Mouse (Mus musculus): ENCODE measurements around the gene Ddb2. TPM values are rescaled to one million over a fixed set of nuclear protein-coding genes. Genes with fewer than 3 reads are reported as not detected.

Ddb2 gene
- polyA plus RNA-seq, 2 experiments from 2014 or later: 52.5 to 55.7 TPM

DNA sequence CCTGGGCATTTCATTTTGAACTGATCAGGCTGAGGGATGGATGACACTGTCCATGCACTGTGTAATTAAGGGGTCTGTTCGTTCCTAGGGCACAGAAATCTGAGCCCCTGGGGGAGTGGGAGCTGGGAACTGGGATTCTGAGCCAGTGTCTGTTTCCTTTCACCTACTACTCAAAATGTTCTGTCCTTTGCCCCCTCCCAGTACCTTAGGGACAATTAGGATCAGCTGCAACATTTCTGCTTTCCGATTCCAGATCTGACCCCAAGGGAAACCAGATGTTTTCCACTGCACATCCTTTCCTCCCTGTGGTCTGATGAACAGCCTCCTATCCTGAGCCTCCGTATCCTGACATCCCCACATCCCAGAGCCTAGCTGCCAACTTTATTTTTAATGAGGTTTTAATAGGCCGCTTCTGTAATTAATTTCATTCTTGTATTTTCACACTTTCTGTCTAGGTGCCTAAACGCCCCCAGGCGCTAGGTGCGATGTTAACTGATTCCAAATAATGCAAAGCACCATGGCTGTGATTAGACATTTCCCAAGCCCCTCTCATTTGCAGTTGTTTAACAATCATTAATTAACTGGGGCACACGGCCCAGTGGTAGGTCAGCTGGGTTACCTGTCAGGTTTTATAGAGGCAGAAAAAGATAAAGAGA, 18.1 kb upstream of the Ddb2 start:
- no peak for ATAC-seq

DNA sequence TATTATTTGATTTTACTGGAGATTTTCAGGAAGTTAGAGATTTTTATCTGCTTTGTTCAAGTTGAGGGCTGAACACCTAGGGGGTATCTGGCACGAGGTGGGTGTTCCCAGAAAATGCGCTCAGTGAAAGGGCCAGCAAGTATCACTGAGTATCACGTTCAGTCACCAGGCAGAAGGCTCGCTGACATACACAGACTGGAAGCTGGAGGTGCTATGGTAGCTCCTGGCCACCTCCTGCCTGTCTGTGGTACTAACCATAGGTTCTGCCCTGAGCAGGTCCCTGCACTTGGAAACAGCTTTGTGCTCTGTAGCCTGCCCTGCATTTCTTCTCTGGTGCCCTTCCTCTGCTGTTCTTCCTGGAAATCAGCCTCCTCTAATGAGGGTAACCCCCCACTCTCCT, 15.7 kb upstream of the Ddb2 start:
- no peak for ATAC-seq

DNA sequence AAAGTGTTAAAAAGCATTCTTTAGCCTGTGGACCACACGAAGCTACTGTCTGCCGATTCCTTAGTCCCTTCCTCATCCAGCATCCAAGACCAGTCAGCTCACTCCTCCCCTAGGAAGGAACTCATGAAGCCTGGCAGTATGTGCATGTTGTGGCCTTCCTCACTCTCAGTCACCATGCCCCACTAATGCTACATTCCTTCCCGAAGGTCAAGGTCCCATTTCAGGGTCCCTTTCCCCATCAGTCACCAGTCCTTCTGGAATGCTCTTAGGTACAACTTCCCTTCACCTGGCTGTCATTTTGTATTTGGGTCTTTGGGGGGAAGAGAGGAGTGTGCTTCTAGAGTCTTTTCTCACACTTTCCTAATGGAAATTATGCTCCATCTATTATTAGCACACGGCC, 15.2 kb upstream of the Ddb2 start:
- ATAC-seq: no peak

DNA sequence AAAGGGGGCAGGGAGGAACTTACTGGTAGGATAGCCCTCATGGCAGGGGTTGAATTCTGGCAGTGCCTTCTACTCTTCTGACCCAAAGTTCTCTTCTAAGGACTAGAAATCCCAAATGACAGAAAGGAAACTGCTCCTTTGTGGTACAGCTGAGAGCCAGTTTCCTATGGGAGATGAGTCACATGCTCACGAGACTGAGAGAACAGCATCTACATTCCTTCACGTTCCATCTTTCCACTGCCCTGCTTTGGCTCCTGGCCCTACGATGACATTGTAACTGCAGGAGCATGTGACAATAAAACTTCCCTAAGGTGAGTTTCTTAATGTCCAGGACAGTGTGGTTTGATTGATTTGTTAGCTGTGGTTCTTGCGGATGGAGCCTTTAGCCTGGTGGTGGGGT, 11.6 kb upstream of the Ddb2 start:
- no peak for ATAC-seq

DNA sequence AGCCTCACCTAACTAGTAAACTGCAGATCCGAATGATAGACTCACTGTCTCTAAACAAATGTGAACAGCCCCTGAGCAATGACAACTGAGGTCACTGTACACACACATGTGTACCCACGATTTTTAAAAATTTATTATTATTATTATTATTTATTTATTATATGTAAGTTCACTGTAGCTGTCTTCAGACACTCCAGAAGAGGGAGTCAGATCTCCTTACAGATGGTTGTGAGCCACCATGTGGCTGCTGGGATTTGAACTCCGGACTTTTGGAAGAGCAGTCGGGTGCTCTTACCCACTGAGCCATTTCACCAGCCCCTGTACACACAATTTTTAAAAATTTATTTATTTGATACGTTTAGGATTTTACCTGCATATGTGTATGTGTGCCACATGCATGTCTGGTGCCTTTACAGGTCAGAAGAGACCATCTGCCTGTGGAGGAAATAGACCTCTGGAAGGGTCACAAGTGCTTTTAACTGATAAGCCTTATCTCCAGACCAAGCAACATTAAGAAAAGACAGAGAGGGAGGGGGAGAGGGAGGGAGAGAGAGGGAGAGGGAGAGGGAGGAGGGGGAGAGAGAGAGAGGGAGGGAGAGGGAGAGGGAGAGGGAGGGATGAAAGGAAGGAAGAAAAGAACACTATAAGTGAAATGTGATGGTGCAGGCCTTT, 7.9 kb upstream of the Ddb2 start:
- ATAC-seq: no peak

DNA sequence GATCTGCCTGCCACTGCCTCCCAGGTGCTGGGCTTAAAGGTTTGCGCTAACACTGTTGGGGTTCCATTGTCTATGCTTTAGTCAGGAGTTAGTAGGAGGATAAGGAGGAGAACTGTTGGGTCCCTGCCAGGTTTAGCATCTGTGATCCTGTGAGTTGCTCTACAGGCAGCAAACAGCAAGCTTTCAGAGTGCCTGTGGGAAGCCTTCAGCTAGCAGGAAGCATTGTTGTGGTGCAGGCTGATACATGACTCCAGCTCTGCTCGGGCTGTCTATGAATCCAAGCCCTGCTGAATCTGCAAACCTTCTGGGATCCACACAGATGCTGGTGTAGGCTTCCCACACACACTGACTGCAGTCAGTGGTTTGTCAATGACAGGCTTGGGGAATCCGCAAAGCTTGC, 6.6 kb upstream of the Ddb2 start:
- ATAC-seq: no peak

DNA sequence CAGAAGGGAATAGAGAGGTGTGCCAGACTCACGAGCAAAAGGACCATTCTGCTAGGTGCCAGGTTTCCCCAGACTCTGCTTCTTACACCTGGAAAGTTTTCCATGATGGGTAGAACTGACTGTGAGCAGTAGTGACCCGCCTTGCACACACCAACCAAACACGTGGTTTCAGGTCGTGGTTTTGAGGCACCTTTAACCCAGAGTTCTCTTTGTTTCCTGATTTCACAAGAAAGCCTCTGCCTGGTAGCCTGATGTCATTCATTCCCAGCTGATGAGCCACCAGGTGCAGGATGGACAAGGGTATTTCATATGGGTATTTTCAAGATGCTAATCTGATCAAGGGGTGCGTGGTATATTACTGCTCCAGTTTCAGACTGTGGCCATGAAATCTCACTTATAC, 5.8 kb upstream of the Ddb2 start:
- ATAC-seq: peak; percentile 61

DNA sequence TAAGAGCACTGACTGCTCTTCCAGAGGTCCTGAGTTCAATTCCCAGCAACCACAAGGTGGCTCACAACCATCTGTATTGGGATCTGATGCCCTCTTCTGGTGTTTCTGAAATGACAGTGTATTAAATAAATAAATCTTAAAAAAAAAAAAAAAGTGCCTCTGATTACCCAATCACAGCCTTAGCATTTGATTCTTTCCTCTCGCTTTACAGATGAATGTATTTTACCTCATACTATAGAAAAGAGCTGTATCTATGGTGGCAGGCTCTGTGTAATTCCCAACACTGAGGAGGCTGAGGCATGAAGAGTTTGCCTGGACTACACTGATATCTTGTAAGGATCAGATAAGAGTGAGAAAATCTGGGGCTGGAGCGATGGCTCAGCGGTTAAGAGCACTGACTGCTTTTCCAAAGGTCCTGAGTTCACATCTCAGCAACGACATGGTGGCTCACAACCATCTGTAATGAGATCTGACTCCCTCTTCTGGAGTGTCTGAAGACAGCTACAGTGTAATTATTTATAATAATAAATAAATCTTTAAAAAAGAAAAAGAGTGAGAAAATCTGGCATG, 814 bp upstream of the Ddb2 start:
- ATAC-seq: peak; percentile 6

DNA sequence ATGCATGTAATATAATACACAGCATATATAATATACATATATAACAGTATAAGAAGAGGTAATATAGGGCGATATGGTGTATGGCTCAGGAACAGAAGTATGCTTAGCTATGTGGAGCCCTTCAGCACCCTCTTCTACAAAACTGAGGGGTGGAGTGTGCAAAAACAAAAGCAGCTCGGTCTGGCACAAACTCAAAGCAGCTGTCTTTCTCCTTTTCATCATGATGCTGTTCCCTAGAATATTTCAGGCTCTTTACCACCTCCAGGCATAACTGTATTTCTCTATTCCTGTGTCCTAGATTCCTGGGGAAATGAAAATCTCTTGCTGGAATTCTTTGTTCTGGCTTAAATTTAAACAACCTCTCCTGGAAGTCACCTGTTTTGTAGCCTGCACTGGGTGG, 7.0 kb downstream of the Ddb2 start:
- no peak for ATAC-seq

DNA sequence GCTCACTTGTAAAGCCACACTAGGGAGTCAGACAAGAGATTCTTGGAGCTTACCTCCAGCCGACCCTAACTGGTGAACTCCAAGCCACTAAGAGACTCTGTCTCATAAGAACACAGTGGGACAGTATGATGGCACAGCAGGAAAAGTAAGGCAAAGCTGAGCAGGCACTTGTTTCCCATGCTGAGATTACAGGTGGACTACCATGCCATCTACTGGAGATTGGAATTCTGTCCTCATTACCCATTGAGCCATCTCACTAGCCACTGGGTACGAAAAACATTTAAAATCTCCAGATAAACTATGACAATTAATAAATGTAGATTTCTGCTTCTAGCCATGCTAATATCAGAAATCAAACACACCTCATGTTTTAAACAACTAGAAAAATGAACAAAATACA, 13.2 kb downstream of the Ddb2 start:
- no peak for ATAC-seq

DNA sequence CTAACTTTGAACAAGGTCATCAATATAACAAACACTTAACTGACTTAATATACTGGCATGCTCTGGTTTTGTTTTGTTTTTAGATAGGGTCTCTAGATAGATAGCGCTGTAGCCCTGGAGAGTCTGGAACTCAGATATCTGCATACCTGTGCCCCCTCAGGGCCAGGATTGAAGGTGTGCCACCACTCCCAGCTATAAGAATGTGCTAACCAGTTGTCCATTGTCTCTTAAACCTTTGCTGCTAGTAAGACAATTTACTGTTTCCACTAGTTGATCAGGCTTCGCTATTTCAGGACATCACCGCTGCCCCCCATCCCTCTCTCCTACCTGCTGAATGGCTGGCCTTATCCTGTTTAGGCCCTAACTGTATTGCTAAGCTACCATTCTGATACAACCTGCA, 16.3 kb downstream of the Ddb2 start:
- ATAC-seq: no peak

DNA sequence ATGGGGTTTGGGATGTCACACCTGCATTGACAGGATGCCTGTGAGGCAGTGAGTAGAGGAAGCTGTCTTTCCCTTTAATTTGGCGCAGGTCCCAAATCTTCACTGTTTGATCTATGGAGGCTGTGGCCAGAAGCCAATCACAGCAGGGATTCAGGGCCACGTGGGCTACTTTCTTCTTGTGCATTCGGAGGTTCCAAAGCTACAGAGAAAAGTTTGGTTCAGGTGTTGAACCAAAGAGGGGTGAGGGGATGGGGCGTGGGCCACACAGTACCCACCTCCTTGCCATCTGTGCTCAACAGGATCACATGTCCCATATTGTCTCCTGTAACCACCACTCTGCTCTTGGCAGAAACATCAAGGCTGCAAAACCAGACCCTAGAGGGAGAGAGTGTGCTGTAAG, 19.8 kb downstream of the Ddb2 start:
- no peak for ATAC-seq

DNA sequence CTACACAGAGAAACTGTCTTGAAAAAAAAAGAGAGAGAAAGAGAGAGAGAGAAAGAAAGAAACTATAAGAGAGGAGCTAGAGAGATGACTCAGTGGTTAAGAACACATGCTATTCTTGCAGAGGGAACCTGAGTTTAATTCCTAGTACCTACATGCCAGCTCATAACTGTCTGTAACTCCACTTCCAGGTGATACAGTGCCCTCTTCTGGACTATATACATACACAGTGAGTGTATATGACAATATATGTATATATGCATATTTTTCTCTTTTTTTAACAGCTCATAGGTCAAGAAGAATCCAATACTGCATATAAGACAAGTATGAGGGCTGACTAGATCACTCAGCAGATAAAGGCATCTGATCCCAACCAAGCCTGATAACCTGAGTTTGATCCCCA, 23.5 kb downstream of the Ddb2 start:
- no peak for ATAC-seq

DNA sequence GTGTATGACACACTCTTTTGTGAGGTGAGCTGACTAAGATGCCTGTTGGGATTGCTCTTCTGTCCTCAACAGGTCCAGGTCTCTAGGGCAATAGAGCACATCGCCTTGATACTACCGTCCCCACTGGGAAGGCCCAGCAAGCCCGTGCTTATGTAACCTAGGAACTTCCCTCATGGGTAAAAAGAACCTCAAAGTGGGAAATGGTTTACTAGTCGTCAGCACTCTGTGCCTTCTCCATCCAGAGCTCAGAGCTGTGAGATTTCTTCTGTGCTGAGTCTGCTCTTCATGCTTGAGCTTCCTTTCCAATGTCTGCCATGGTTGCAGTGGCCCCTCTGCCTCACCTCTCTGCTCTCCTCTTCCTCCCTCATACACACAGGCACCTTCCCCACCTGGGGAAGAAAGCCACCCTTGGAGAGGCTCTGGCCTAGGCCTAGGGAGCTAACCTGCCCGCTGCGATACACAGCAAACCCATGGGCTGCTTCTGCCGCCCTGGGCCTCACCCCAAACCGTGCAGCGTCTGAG, 30.5 kb downstream of the Ddb2 start:
- ATAC-seq: no peak

DNA sequence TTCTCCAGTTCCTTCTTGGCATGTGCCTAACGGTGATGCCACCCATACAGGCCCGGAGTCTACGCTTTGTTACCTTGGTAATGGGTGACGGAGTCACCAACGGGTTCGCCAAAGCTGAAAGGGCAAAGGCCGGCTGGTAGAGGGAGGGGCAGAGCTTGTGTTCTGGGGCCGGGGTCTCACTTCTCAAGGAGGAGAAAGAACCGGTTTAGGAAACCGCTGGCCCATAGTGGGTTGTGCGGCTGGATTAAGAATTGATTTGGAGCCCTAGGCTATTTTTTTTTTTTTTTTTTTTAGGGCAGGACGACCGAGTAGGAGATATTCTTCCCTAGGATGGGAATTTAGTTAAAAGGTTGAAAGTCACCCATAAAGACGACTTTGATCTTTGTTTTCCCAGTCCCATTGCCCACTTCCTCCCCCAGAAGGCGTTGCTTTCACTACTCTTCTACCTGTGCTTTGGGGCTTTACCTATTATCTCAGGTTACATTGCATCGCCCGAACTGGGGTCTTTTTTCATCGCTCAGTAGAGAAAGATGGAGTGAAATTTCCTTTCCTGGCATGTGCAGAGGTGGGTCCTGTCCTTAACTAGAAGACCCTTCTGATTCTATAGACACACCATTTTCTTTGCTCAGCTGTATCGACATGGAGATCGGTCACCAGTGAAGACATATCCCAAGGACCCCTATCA, 33.7 kb downstream of the Ddb2 start:
- peak; percentile 41 for ATAC-seq

DNA sequence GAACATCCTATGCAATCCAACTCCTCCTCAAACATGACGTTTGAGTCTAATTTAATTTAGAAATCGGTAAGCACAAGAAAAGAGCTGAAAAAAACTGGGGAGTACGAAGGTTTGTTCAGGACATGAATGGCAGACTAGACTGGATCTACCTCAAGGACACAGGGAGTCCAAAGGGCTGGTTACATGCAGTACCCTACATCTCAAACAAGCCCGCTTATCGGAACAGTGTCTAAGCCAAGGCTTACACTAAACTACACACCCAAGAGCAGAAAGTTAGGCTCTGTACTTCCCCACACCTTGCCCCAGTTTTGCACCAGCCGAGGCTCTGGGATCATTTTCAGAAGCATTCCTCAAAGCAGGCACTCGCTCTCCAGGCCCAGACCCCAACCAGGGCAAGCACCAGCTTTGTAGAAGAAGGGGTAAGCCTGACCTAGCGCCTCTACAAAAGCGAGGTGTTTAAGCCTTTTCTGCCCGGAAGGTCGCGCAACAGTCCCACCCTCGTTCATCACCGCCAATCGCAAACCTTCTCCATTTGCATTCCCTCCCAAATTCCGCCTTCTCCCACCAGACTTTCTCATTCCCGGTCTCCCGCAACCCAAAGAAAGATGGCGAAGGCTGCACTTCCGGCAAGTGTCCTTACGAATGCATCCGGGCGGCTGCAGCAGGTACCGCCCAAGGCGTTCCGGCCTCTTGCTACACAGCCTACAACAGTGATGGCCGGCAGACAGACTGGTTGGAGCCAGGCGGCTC, 34.4 kb downstream of the Ddb2 start, which contains the start of the genes Nr1h3 and Acp2:
Gene Nr1h3, minus strand, starts transcription at position 613 of the 750 bp plus-strand sequence.
Gene Acp2, plus strand, starts transcription at position 664 of the 750 bp plus-strand sequence.
- peak; percentile 85 for ATAC-seq

DNA sequence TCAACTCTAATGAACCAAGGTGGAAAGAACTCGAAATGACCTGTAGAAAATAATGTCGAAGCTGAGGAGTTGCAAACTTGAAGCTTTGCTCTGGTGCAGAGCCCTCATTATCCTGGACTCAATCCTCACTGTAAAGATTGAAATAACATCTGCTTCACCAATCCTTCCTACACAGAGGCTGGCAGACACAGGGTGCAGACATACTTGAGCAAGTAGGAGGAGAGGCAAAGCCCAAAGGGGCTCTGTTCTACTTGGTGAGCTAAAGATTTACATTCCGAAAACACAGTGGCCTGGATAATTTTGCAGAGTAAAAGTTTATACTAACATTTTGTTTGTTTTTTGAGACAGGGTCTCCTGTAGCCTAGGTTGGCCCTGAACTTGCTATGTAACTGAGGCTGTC, 37.9 kb downstream of the Ddb2 start:
- no peak for ATAC-seq

DNA sequence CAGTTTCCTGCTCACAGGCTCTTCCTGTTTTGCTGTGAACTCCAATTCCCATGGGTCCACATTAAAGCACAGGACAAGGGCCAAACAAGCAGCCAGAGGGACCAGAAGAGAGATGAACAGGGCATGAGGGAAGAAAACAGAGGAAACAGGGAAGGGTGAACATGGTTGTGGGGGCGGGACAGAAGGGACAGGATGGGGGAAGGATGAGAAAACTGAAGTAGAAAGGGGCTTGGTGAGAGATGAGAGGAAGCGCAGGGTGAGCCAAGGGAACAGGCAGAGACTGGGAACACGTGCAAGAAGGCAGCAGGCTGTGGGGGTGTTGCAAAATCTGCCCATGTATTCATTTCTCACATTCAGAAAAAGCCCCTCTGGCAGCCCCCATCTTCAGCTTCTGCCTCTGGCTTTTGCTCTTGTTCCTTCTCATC, 40.2 kb downstream of the Ddb2 start:
- ATAC-seq: no peak

DNA sequence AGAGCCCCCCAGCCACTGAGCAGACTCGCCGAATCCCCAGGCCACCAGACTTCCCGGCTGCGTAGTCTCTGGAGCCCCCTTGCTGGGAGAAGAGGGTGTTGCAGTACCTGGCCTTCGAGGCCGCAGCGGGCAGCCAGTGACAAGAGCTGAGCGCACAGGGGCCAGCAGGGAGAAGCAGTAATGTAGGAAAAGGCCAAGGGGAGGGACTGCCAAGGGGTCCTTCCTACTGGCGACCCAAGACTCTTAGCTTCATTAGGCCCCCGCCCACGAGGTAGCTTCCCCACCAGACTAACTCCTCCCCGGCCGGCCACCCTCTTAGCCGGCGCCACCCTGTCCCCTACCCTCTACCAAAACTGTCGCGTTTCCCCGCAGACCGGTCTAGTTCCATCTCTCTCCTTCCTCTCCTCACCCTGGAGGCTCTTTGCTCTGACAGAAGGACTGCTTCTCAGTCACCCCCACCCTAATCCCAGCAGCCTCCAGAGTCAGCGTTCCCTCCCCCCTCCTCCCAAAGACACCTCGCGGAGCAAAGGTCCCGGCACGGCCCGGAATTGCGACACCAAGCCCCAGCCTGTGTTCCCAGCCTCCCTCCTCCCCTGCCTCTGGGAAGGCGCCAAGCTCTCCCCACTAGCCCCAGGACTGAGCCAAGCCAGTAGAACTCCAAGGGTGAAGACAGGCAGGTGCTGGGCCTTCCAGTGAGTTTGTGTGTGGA, 42.0 kb downstream of the Ddb2 start:
- ATAC-seq: peak; percentile 68

DNA sequence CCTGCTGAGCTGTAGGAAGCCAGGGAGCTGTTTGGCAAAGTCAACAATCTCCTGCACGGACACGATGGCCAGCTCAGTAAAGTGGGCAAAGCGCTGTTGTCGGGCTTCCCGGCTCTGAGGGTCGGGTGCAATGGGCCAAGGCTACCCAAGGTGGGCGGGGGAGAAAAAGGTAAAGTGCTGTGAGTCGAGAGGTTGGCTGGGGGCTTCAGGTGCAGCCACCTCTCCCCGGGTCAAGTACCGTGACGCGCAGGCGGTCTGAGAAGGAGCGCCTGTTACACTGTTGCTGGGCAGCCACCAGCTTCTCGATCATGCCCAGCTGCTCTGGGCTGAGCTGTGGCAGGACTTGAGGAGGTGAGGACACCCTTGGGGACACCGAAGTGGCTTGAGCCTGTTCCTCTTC, 46.3 kb downstream of the Ddb2 start:
- no peak for ATAC-seq

DNA sequence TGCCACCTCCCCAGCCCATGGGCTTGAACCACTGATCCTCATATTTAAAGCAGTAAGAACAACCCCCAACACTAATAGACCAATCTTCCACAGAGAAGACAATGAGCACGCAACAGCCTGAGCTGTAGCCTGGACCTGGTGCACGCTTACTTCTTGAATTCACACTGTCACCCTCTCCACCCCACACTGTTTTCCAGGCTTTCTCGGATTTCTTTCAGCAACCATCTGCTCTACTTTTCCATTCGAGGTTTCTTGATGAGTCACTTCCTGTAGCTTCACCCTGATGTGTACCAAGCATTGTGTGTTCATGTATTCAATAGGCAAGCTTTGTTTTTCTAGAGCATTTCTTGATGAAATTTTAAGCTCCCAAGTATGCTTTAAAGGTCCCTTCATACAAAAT, 49.4 kb downstream of the Ddb2 start:
- peak; percentile 15 for ATAC-seq

DNA sequence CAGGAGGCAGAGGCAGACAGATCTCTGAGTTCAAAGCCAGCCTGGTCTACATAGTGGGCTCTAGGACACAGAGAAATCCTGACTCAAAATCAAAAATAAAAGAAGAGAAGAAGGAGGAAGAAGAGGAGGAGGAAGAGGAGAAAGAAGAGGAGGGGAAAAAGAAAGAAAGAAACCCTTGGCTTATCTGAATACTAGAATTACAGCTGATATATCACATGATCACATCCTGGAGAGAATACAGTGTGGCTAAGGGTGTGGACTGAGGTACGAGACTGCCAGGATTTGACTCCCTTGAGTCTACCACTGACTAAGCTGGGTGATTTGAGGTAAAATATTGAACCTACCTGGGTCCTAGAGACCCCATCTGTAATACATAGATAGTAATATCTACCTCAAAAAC, 50.6 kb downstream of the Ddb2 start:
- no peak for ATAC-seq
